Mouse (Mus musculus) CH12.LX (cell line): ENCODE measurements around the gene Aass.

ENCODE experiments used
- CHD1 ChIP-seq: IDR thresholded peaks from 2 replicates; pipeline ENCODE4 v1.6.1; 2012; ENCODE audit warnings: low read depth, low read length, improper control_type of control experiment, inconsistent platforms
- CHD2 ChIP-seq: IDR thresholded peaks from 2 replicates; pipeline ENCODE4 v1.6.1; 2011; ENCODE audit warnings: low read length, improper control_type of control experiment
- CTCF ChIP-seq, 2 experiments: IDR thresholded peaks in 1 of 2; conservative IDR thresholded peaks in 1 of 2; 2 replicates each; pipeline ENCODE4 v1.5.1; 2011 to 2012; ENCODE audit warnings: low read depth in 2 of 2, low read length in 2 of 2, improper control_type of control experiment in 1 of 2, inconsistent platforms in 1 of 2, mild to moderate bottlenecking in 1 of 2, moderate library complexity in 1 of 2
- ETS1 ChIP-seq: conservative IDR thresholded peaks from 2 replicates; pipeline ENCODE4 v1.6.1; 2012; ENCODE audit warnings: low read depth, mild to moderate bottlenecking, inconsistent platforms, low read length, improper control_type of control experiment, moderate library complexity
- MAFK ChIP-seq: IDR thresholded peaks from 2 replicates; pipeline ENCODE4 v1.6.1; 2011; ENCODE audit warnings: low read length, improper control_type of control experiment; ENCODE audit not compliant: insufficient replicate concordance
- POLR2A ChIP-seq: IDR thresholded peaks from 2 replicates; pipeline ENCODE4 v1.6.1; 2011; ENCODE audit warnings: low read depth, mild to moderate bottlenecking, improper control_type of control experiment, low read length
- TBP ChIP-seq: conservative IDR thresholded peaks from 2 replicates; pipeline ENCODE4 v1.6.1; 2011; ENCODE audit warnings: low read depth, low read length, improper control_type of control experiment

- TF ChIP-seq CHD2 (no peak), CTCF (conservative IDR thresholded peaks at IDR 0.05 in 1 of 2, IDR thresholded peaks at IDR 0.05 in 1 of 2; ENCODE audit: low read depth in 2 of 2, low read length in 2 of 2) (peak; percentile 17 to 48; a peak in 2 of 4 replicates), CHD1 (no peak), POLR2A (no peak), ETS1 (no peak), MAFK (no peak), TBP (no peak)
These were observed 9.9 kb downstream of the Aass start for GRCm38 (mm10) chr6:23122934-23123333.
